Mouse (Mus musculus): ENCODE measurements around the gene Spata17. TPM values are rescaled to one million over a fixed set of nuclear protein-coding genes. Genes with fewer than 3 reads are reported as not detected.

The Spata17 gene
- total RNA-seq, 2 experiments from 2014 or later, result 0.74 to 0.79 TPM

DNA sequence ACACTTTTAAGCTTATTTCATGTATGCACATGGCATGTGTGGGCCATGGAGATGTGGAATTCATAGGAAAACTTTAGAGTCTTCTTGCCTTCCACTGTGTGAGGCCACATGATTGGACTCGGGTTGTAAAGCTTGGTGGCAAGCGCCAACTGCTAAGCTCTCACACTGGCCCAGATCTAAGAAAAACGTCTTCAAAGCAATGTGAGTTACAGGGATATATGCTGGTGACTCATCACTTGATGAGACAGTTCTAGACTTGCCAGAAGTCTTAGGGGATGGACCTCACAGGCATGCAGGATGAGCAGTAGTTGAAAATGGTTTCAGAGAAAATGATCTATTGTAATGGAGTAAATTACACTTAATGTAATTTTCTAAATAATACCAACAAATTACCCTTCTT, 114.6 kb downstream of the Spata17 start:
- Histone ChIP-seq H3K27ac (no peak overlapping the region), H3K4me3 (no peak overlapping the region)
- DNase-seq (ENCODE audit: low spot score in 2 of 2), result no peak
- no peak for TF ChIP-seq CTCF (conservative IDR thresholded peaks at IDR 0.05)

- H3K4me3 ChIP-seq, result no peak overlapping the region
- no peak for TF ChIP-seq CTCF (conservative IDR thresholded peaks at IDR 0.05)
- no peak for DNase-seq (ENCODE audit: low spot score in 2 of 2)
- H3K27ac ChIP-seq, result no peak overlapping the region
These were observed 117.0 kb downstream of the Spata17 start for GRCm38 (mm10) chr1:187098285-187098684.

DNA sequence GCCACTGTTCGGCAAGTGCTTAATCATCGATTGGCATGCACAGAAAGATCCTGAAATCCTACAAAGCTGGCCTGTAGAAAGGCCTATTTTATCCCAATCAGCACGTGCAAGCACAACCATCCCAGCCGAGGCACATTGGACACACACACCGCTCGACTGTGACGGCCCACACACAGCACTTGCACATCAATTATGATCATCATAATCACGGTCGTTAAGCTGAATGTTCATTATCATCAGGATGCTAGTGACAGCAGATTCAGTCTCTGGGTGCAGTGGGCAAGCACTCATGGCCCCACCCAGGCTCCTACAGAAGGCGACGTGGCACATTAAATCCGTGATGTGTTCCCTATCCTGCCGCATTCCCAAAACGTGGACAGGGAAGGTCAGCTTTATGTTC, 122.7 kb downstream of the Spata17 start:
- TF ChIP-seq CTCF (conservative IDR thresholded peaks at IDR 0.05), result no peak
- no peak for DNase-seq (ENCODE audit: low spot score in 2 of 2)
- no peak overlapping the region for H3K27ac ChIP-seq
- H3K4me3 ChIP-seq, result no peak overlapping the region

GRCm38 (mm10) chr1:187088660-187089395, 126.4 kb downstream of the Spata17 start:
- TF ChIP-seq CTCF (conservative IDR thresholded peaks at IDR 0.05), result no peak
- no peak overlapping the region for H3K27ac ChIP-seq
- no peak overlapping the region for H3K4me3 ChIP-seq
- DNase-seq (ENCODE audit: low spot score in 2 of 2), result no peak

DNA sequence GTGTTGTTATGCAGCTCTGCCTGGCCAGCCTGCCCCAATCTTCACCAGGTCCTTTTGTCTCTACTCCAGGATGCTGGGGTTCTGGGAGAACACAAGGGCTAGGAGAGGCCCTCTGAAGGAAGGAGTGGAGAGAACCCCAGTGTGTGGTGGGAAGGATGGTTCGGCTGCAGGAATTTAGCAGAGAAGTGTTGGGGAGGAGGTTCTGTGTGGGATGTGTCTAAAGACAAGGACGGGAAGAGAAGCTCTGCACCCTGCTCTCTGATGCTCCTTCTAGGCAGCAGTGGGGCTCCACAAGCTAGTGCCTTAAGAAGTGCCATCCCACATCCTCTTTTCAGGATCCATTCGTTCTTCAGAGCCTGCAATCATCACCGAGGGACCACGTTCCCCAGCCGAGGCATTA, 129.2 kb downstream of the Spata17 start:
- TF ChIP-seq CTCF (conservative IDR thresholded peaks at IDR 0.05), result no peak

DNA sequence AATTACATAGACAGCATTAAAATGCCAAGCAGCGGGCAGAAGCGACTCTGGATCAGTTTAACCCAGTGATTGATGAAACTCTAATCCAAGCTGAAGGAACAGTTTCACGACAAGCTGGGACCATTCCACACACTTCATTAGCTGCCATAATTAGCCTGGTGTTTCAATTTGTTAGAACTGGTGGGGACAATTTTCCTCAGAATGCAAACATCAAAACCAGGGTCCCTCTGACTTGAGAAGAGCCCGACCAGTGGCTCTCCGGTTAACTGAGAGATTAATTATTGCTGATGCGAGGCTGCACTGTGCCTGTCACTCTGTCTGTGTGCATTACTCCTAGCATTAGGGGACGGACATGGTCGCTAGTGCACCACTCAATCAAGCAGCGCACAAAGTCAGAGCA, 137.9 kb downstream of the Spata17 start:
- no peak for DNase-seq (ENCODE audit: low spot score in 2 of 2)
- Histone ChIP-seq H3K27ac (no peak overlapping the region), H3K4me3 (no peak overlapping the region)
- TF ChIP-seq CTCF (conservative IDR thresholded peaks at IDR 0.05), result no peak

More for the DNA sequence above, 129.2 kb downstream of the Spata17 start:
- no peak for DNase-seq (ENCODE audit: low spot score in 2 of 2)
- no peak overlapping the region for H3K27ac ChIP-seq
- no peak overlapping the region for H3K4me3 ChIP-seq

DNA sequence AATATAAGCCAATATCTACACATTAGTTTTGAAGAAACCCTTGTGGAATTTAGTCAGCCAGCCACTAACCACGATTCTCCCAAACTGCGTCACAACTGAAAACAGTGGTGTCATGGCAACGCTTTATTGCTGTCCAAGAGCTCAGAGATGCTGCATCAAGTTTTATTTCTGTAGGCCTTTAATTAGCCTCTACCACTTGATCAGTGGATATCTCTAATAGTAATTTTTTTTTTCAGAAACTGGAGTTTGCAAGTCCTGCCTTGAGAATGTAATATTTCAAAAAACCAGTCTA, 138.3 kb downstream of the Spata17 start:
- H3K4me3 ChIP-seq, result no peak overlapping the region
- peak in 1 of 2 experiments; percentile 13 for DNase-seq (ENCODE audit: low spot score in 2 of 2)
- H3K27ac ChIP-seq, result no peak overlapping the region
- TF ChIP-seq CTCF (conservative IDR thresholded peaks at IDR 0.05), result no peak

DNA sequence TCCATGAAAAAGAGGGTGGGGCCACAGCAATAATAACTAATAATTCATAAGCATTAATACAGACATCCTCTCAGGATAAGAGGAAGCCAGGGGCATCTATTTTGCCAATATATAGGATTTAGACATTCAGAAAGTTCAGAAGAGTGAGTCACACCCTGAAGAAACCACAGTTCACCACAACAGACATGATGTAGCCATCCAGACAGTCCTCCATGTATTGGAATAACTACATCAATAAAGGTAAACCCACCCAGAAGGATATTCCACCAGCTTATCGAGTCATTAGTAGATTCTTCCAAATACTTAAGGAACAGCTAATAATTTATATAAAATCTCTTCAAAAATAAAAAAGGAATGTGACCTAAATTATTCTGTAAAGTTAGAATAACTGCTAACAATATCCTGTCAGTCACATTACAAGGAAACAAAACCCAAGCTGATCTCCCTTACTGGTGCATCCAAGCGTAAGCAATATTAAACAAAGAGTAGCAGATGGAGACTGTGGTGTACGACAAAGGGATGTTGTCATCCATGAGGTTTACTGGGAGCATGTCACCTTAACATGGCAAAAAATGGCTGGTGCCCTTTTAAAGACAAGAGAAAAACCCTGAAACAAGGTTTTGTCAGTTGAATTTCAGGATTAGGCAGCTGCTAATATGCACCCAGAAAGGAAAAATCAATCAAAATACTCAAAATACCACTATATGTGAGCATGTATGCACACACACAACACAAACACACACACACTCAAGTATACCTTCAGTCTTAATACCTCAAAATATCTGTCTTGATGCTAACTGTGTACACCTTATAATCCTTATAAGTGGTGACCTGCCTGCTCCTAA, 138.8 kb downstream of the Spata17 start:
- no peak for TF ChIP-seq CTCF (conservative IDR thresholded peaks at IDR 0.05)
- H3K27ac ChIP-seq, result no peak overlapping the region
- no peak overlapping the region for H3K4me3 ChIP-seq
- no peak for DNase-seq (ENCODE audit: low spot score in 2 of 2)

DNA sequence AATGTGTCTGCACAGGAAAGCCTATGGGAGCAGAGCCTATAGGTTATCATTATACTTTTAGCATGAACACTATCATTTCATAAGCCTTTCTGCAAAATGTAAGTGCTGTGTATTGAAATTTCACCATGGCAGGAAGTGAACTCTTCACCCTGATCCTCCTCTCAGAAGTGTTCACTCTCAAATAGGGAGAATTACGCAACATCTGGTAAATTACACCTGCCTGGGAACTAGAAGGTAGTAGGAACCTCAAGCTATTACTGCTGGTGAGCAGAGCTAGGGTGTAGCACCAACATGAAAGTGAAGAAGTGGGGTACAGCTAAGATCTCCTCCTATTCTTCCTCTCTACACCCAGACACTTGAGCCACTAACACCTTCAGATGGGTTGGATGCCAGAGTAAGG, 155.4 kb downstream of the Spata17 start:
- DNase-seq (ENCODE audit: low spot score in 2 of 2), result no peak
- no peak for TF ChIP-seq CTCF (conservative IDR thresholded peaks at IDR 0.05)
- H3K4me3 ChIP-seq, result no peak overlapping the region
- H3K27ac ChIP-seq, result no peak overlapping the region

DNA sequence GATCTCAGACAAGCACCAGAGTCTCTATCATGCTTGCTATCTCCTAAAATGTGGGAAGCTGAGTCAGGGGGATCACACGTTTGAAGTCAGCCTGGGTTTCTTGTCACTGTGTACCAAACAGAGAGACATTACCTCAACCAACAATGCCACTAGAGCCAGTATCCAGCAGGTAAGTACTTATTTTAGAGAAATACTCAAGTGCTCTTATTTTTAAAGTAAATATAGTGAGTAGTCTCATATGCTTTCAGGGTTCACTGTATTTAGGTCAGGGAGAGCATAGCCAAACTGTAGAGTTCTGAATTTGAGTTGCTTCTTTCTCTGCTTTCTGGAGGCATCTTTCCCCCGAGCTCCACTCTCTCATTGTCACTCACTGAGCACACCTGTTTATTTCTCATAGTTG, 160.9 kb downstream of the Spata17 start:
- Histone ChIP-seq H3K4me3 (no peak overlapping the region), H3K27ac (no peak overlapping the region)
- TF ChIP-seq CTCF (conservative IDR thresholded peaks at IDR 0.05), result no peak
- no peak for DNase-seq (ENCODE audit: low spot score in 2 of 2)

DNA sequence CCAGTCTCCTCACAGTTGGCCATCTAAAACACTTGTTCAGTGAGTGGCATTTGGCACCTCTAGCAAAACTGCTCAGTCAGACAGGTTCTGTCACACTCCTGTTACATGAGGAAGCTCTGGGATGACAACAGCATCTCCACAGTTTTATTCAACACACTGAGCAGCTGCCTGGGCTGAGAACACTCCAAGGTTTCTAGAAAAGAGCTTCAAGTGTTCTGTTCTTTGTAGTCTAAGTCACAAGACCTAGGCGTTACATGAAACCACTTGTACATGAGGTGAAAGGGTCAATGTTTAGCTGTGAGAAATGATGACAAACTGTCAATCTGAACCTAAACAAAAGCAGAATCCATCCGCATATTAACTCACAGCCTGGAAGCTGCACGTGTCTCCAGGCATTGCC, 161.4 kb downstream of the Spata17 start:
- TF ChIP-seq CTCF (conservative IDR thresholded peaks at IDR 0.05), result no peak
- Histone ChIP-seq H3K4me3 (no peak overlapping the region), H3K27ac (no peak overlapping the region)
- DNase-seq (ENCODE audit: low spot score in 2 of 2), result no peak

DNA sequence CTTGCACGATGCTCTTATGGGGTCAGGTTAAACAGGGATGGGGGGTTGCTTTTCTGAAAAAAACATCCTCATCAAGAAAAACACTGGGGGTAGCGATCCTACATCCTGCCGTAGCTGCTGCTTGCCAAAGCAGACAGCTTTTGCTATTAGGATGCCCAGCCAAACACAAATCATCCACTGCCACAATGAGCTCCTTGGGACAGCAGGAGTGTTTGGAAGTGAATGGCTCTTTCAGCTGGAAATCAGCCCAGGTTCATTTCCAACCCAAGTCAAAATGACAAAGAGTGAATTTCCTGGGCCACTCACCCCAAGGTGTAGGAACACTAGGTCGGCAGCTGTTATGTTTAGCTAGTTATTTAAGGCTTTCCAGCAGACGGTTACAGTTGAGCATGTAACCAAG, 162.7 kb downstream of the Spata17 start:
- H3K4me3 ChIP-seq, result no peak overlapping the region
- H3K27ac ChIP-seq, result no peak overlapping the region
- DNase-seq (ENCODE audit: low spot score in 2 of 2), result no peak
- TF ChIP-seq CTCF (conservative IDR thresholded peaks at IDR 0.05), result no peak

- Histone ChIP-seq H3K27ac (no peak overlapping the region), H3K4me3 (no peak overlapping the region)
- DNase-seq (ENCODE audit: low spot score in 2 of 2), result no peak
- TF ChIP-seq CTCF (conservative IDR thresholded peaks at IDR 0.05), result no peak
These were observed 164.0 kb downstream of the Spata17 start for GRCm38 (mm10) chr1:187051296-187051695.

Data from layer of hippocampus, adult 2 months (tissue).